25 mouse cellular contexts compared by ENCODE assay signal in genomic region chr6:59161801-59162478, GRCm38 (mm10).
"Had no signal": no experiment of that assay in that cellular context is flagged by ENCODE, and none has a peak within 500 bp of the region (broad histone marks: within the 10 kb centered on the region; RNA-seq: fewer than 3 reads in every experiment).

No protein-coding gene starts in this region.

- H3K27ac ChIP-seq: gastrocnemius, adult 2 months; heart, adult 2 months; heart, embryonic 10.5 days; hindbrain, embryonic 10.5 days; hindbrain, embryonic 12.5 days; hindbrain, embryonic 14.5 days; kidney, embryonic 15.5 days; kidney, postnatal 0 days; limb, embryonic 13.5 days; limb, embryonic 15.5 days; liver, embryonic 12.5 days; liver, embryonic 14.5 days had no signal

- H3K9ac ChIP-seq: heart, embryonic 12.5 days; hindbrain, embryonic 12.5 days; hindbrain, embryonic 14.5 days; kidney, embryonic 15.5 days; limb, embryonic 13.5 days; limb, embryonic 15.5 days; liver, embryonic 12.5 days; liver, embryonic 14.5 days had no signal

- ATAC-seq: hindbrain, embryonic 16.5 days; liver, embryonic 12.5 days had no signal

- H3K4me2 ChIP-seq: heart, embryonic 12.5 days; hindbrain, embryonic 12.5 days; hindbrain, embryonic 14.5 days; kidney, embryonic 15.5 days; limb, embryonic 13.5 days; limb, embryonic 15.5 days; liver, embryonic 12.5 days had no signal

- H3K27me3 ChIP-seq: heart, embryonic 12.5 days; hindbrain, embryonic 12.5 days; kidney, embryonic 15.5 days; limb, embryonic 13.5 days; limb, embryonic 15.5 days; liver, embryonic 12.5 days had no signal

- DNase-seq: gastrocnemius, adult 2 months; gastrocnemius, postnatal 10 days; gastrocnemius, postnatal 25 days; heart, adult 2 months; heart, postnatal 10 days; heart, postnatal 4 days; kidney, adult 11 months; kidney, adult 9 months; kidney, postnatal 14 days; kidney, postnatal 36 days; layer of hippocampus, adult 9-11 months; layer of hippocampus, postnatal 36 days; left cerebral cortex, postnatal 4 days had no signal

- H3K4me3 ChIP-seq: gastrocnemius, adult 2 months; heart, adult 2 months; heart, embryonic 10.5 days; heart, embryonic 12.5 days; hindbrain, embryonic 10.5 days; hindbrain, embryonic 12.5 days; kidney, embryonic 15.5 days; limb, embryonic 13.5 days; limb, embryonic 15.5 days; liver, embryonic 12.5 days had no signal

- H3K9me3 ChIP-seq: heart, embryonic 10.5 days; heart, embryonic 12.5 days; hindbrain, embryonic 10.5 days; hindbrain, embryonic 12.5 days; kidney, embryonic 15.5 days; limb, embryonic 13.5 days; limb, embryonic 15.5 days; liver, embryonic 12.5 days had no signal

- H3K4me1 ChIP-seq: heart, embryonic 10.5 days; hindbrain, embryonic 10.5 days; hindbrain, embryonic 12.5 days; kidney, embryonic 15.5 days; limb, embryonic 13.5 days; limb, embryonic 15.5 days; liver, embryonic 12.5 days had no signal

- H3K36me3 ChIP-seq: heart, embryonic 10.5 days; heart, embryonic 12.5 days; hindbrain, embryonic 10.5 days; hindbrain, embryonic 12.5 days; kidney, embryonic 15.5 days; limb, embryonic 13.5 days; limb, embryonic 15.5 days; liver, embryonic 12.5 days had no signal
